Mouse (Mus musculus) limb, embryonic 11.5 days (tissue): ENCODE data around the gene Selenon. TPM values are rescaled to one million over a fixed set of nuclear protein-coding genes. Genes with fewer than 3 reads are reported as not detected.

Source experiments
- ATAC-seq: fragments of 200-750 bp; cut with Nextera tagmentation; 2 replicates; pipeline ENCODE4 v1.8.0; 2017; ENCODE audit warnings: low read depth; ENCODE audit not compliant: insufficient number of reproducible peaks, low FRiP score, low TSS enrichment
- DNase-seq: peaks from one replicate; pipeline ENCODE4 v3.0.0-alpha.2; 2015; ENCODE audit warnings: low spot score
- H3K27ac ChIP-seq: fragments of 300-500 bp; sonication (generic); replicated peaks from 2 replicates; pipeline ENCODE4 v1.5.1; 2014; ENCODE audit warnings: low read depth, mild to moderate bottlenecking, low read length
- H3K27me3 ChIP-seq: fragments of 300-500 bp; sonication (generic); 2 replicates; pipeline ENCODE4 v1.6.1; 2014; ENCODE audit warnings: mild to moderate bottlenecking, low read length, mixed read lengths; ENCODE audit not compliant: control insufficient read depth, insufficient read depth
- H3K36me3 ChIP-seq: fragments of 300-500 bp; sonication (generic); 2 replicates; pipeline ENCODE4 v1.6.1; 2014; ENCODE audit warnings: mild to moderate bottlenecking, low read length, moderate library complexity, mixed read lengths; ENCODE audit not compliant: control insufficient read depth, insufficient read depth
- H3K4me1 ChIP-seq: fragments of 300-500 bp; sonication (generic); 2 replicates; pipeline ENCODE4 v1.6.1; 2014; ENCODE audit warnings: low read length, mixed read lengths; ENCODE audit not compliant: control insufficient read depth, insufficient read depth
- H3K4me2 ChIP-seq: fragments of 300-500 bp; sonication (generic); 2 replicates; pipeline ENCODE4 v1.6.1; 2014; ENCODE audit warnings: low read depth, mild to moderate bottlenecking, moderate library complexity; ENCODE audit not compliant: severe bottlenecking
- H3K4me3 ChIP-seq: fragments of 300-500 bp; sonication (generic); 2 replicates; pipeline ENCODE4 v1.5.1; 2014; ENCODE audit warnings: low read depth, low read length
- H3K9ac ChIP-seq: fragments of 300-500 bp; sonication (generic); 2 replicates; pipeline ENCODE4 v1.6.1; 2014; ENCODE audit warnings: mild to moderate bottlenecking, low read length
- H3K9me3 ChIP-seq: fragments of 300-500 bp; sonication (generic); 2 replicates; pipeline ENCODE4 v1.6.1; 2016; ENCODE audit warnings: low read length; ENCODE audit not compliant: control insufficient read depth
- WGBS: fragments of 180-500 bp; shearing (Covaris S2); extraction: QIAGEN DNeasy Blood & Tissue Kit; methylation state at CpG from one replicate; pipeline ENCODE4 v1.1.7; 2014; 5-methylcytosine and 5-hydroxymethylcytosine counted together
- polyA plus RNA-seq: library from polyadenylated mRNA; unstranded; fragments of >200 nt; fragmentation: Nextera tagmentation; extraction: Ambion mirVana; gene quantifications from 2 replicates; pipeline ENCODE4 v1.2.1, GENCODE M21; 2014

The Selenon gene
- polyA plus RNA-seq, 1 experiment from 2014 or later: 31.7 TPM

- no peaks in the 10 kb centered on the region for H3K27me3 ChIP-seq
- 85% methylated on average over 4 of the region's 4 CpGs for WGBS
- no peak for ATAC-seq
Observed at GRCm38 (mm10) chr4:134533421-134533820, 18.5 kb downstream of the Selenon start.

GRCm38 (mm10) chr4:134532928-134533327, 19.0 kb downstream of the Selenon start:
- Histone ChIP-seq H3K4me3 (no peak overlapping the region), H3K36me3 (peaks cover 10% of the 10 kb centered on the region; the same call in 1 of the 2 replicates), H3K4me2 (no peak overlapping the region), H3K4me1 (peaks cover 15% of the 10 kb centered on the region; the same call in 1 of the 2 replicates), H3K27ac (no peak overlapping the region), H3K9ac (no peak overlapping the region), H3K9me3 (no peaks in the 10 kb centered on the region), H3K27me3 (no peaks in the 10 kb centered on the region)
- DNase-seq (no peak), ATAC-seq (no peak)
- WGBS: 88% methylated on average over 4 of the region's 4 CpGs

More at GRCm38 (mm10) chr4:134533421-134533820, 18.5 kb downstream of the Selenon start:
- H3K9me3 ChIP-seq: no peaks in the 10 kb centered on the region
- peaks cover 15% of the 10 kb centered on the region; the same call in 1 of the 2 replicates for H3K4me1 ChIP-seq
- H3K9ac ChIP-seq: no peak overlapping the region; the same call in 1 of the 2 replicates
- peaks cover 10% of the 10 kb centered on the region; the same call in 1 of the 2 replicates for H3K36me3 ChIP-seq
- H3K27ac ChIP-seq: no peak overlapping the region
- H3K4me3 ChIP-seq: no peak overlapping the region
- DNase-seq: no peak
- peak overlapping the region; percentile 95; the same call in 1 of the 2 replicates for H3K4me2 ChIP-seq

GRCm38 (mm10) chr4:134526220-134526619, 25.7 kb downstream of the Selenon start:
- H3K4me1 ChIP-seq: no peaks in the 10 kb centered on the region
- no peaks in the 10 kb centered on the region for H3K27me3 ChIP-seq
- 87% methylated on average over 5 of the region's 5 CpGs for WGBS
- H3K27ac ChIP-seq: no peak overlapping the region
- H3K36me3 ChIP-seq: peaks cover 21% of the 10 kb centered on the region; the same call in 1 of the 2 replicates
- DNase-seq (no peak), ATAC-seq (no peak)
- H3K9me3 ChIP-seq: no peaks in the 10 kb centered on the region
- no peak overlapping the region for H3K4me3 ChIP-seq
- H3K9ac ChIP-seq: no peak overlapping the region
- H3K4me2 ChIP-seq: no peak overlapping the region

GRCm38 (mm10) chr4:134525806-134526205, 26.2 kb downstream of the Selenon start:
- no peak overlapping the region for H3K4me2 ChIP-seq
- no peaks in the 10 kb centered on the region for H3K27me3 ChIP-seq
- no peak overlapping the region for H3K4me3 ChIP-seq
- 67% methylated on average over 5 of the region's 5 CpGs for WGBS
- H3K9ac ChIP-seq: no peak overlapping the region
- DNase-seq (no peak), ATAC-seq (no peak)
- H3K4me1 ChIP-seq: no peaks in the 10 kb centered on the region
- H3K36me3 ChIP-seq: peaks cover 21% of the 10 kb centered on the region; the same call in 1 of the 2 replicates
- no peak overlapping the region for H3K27ac ChIP-seq
- H3K9me3 ChIP-seq: no peaks in the 10 kb centered on the region

- Histone ChIP-seq H3K27ac (no peak overlapping the region), H3K9ac (no peak overlapping the region), H3K36me3 (peaks cover 13% of the 10 kb centered on the region; the same call in 1 of the 2 replicates), H3K4me1 (no peaks in the 10 kb centered on the region), H3K4me3 (no peak overlapping the region), H3K4me2 (no peak overlapping the region), H3K9me3 (no peaks in the 10 kb centered on the region), H3K27me3 (no peaks in the 10 kb centered on the region)
- DNase-seq: no peak
- ATAC-seq: no peak
- WGBS: 85% methylated on average over 4 of the region's 4 CpGs
Observed at GRCm38 (mm10) chr4:134523447-134523846, 28.5 kb downstream of the Selenon start.

DNA sequence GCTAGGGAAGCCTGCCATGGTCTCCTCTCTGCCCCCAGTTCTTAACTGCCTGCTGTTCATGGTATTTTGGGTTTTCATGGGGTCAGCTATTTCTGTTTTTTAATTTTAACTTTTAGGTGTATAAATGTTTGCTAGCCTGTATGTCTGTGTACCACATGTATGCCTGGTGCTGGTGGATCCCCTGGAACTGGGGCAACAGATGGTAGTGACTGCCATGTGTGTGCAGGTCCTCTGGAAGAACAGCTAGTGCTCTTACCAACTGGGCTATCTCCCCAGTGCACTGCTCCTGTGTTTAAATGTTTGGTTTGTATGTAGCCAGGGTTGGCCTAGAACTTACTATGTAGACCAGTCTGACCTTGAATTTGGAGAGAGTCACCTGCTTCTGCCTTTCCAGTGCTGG, 32.7 kb downstream of the Selenon start:
- Histone ChIP-seq H3K36me3 (peaks cover 7% of the 10 kb centered on the region; the same call in 1 of the 2 replicates), H3K9me3 (no peaks in the 10 kb centered on the region)

DNA sequence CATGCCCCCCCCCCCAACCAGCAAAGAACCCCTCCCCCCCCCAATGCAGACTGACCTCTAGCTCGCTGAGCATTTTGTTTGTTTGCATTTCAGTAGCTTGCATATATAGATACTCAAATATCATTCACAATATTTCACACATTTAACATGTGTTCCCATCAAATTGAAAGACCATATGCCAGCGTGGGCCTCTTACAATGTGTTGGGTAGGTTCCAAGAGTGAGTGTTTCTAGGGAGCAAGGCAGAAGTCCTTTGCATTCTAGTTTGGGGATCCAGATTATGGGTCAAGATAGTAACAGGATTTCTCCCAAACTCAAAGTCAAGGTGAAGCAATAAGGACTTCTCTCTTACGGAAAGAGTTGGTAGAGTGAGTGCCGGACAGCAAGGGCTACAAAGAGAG, 33.4 kb downstream of the Selenon start:
- Histone ChIP-seq H3K9ac (no peak overlapping the region), H3K27ac (no peak overlapping the region), H3K4me1 (no peaks in the 10 kb centered on the region), H3K27me3 (no peaks in the 10 kb centered on the region), H3K4me3 (no peak overlapping the region), H3K36me3 (peaks cover 1% of the 10 kb centered on the region; the same call in 1 of the 2 replicates), H3K9me3 (no peaks in the 10 kb centered on the region), H3K4me2 (no peak overlapping the region)
- 96% methylated on average over 4 of the region's 4 CpGs for WGBS
- DNase-seq (no peak), ATAC-seq (no peak)

More for the DNA sequence above, 32.7 kb downstream of the Selenon start:
- Histone ChIP-seq H3K4me2 (no peak overlapping the region), H3K27me3 (no peaks in the 10 kb centered on the region), H3K27ac (no peak overlapping the region), H3K4me3 (no peak overlapping the region), H3K9ac (no peak overlapping the region), H3K4me1 (no peaks in the 10 kb centered on the region)
- ATAC-seq (no peak), DNase-seq (no peak)

- 91% methylated on average over 10 of the region's 10 CpGs for WGBS
- no peaks in the 10 kb centered on the region for H3K27me3 ChIP-seq
- DNase-seq (no peak), ATAC-seq (no peak)
- H3K9me3 ChIP-seq: no peaks in the 10 kb centered on the region
- H3K4me2 ChIP-seq: no peak overlapping the region
- no peak overlapping the region for H3K9ac ChIP-seq
- no peak overlapping the region for H3K27ac ChIP-seq
- H3K4me3 ChIP-seq: no peak overlapping the region
- H3K4me1 ChIP-seq: no peaks in the 10 kb centered on the region
- H3K36me3 ChIP-seq: no peaks in the 10 kb centered on the region; the same call in 1 of the 2 replicates
Observed at GRCm38 (mm10) chr4:134517719-134518118, 34.2 kb downstream of the Selenon start.

- no peaks in the 10 kb centered on the region; the same call in 1 of the 2 replicates for H3K36me3 ChIP-seq
- H3K27me3 ChIP-seq: no peaks in the 10 kb centered on the region
- H3K9me3 ChIP-seq: no peaks in the 10 kb centered on the region
- no peak overlapping the region for H3K4me3 ChIP-seq
- no peak overlapping the region for H3K4me2 ChIP-seq
- H3K4me1 ChIP-seq: no peaks in the 10 kb centered on the region
- DNase-seq (no peak), ATAC-seq (no peak)
- WGBS: 89% methylated on average over 8 of the region's 8 CpGs
- H3K27ac ChIP-seq: no peak overlapping the region
- H3K9ac ChIP-seq: no peak overlapping the region
Observed at GRCm38 (mm10) chr4:134516981-134517380, 35.0 kb downstream of the Selenon start.
